Comparison of ENCODE assay signal across 16 mouse cellular contexts in genomic region chr16:7132434-7132833, GRCm38 (mm10).
"Had no signal": no experiment of that assay in that cellular context is flagged by ENCODE, and none has a peak within 500 bp of the region (broad histone marks: within the 10 kb centered on the region; RNA-seq: fewer than 3 reads in every experiment).

No protein-coding gene starts in this region.

- H3K4me3 ChIP-seq: lung, embryonic 15.5 days; megakaryocyte, embryonic 14.5 days; midbrain, embryonic 13.5 days; midbrain, embryonic 15.5 days; neural tube, embryonic 12.5 days; stomach, embryonic 15.5 days had no signal

- H3K4me1 ChIP-seq: lung, embryonic 15.5 days; megakaryocyte, embryonic 14.5 days; midbrain, embryonic 13.5 days; midbrain, embryonic 15.5 days; neural tube, embryonic 12.5 days; stomach, embryonic 15.5 days had no signal

- H3K27ac ChIP-seq: lung, embryonic 15.5 days; macrophage; midbrain, embryonic 13.5 days; midbrain, embryonic 15.5 days; neural tube, embryonic 12.5 days; stomach, embryonic 15.5 days; stomach, postnatal 0 days had no signal

- H3K27me3 ChIP-seq: lung, embryonic 15.5 days; megakaryocyte, embryonic 14.5 days; midbrain, embryonic 13.5 days; midbrain, embryonic 15.5 days; neural tube, embryonic 12.5 days; stomach, embryonic 15.5 days had no signal

- DNase-seq: liver, postnatal 0 days; lung, adult 2 months; lung, postnatal 14 days; lung, postnatal 36 days; right cerebral cortex, postnatal 14 days; thymus, adult 18-20 months; thymus, postnatal 14 days; thymus, postnatal 36 days had no signal
